Mouse (Mus musculus) MEL (cell line): ENCODE measurements around the gene Fgf22. TPM values are rescaled to one million over a fixed set of nuclear protein-coding genes. Genes with fewer than 3 reads are reported as not detected.

Experiments
- DNase-seq: peaks from one replicate; pipeline ENCODE4 v3.0.0; 2011; ENCODE audit warnings: low read depth, low spot score
- H3K27ac ChIP-seq: 2 replicates; pipeline ENCODE4 v1.5.1; 2012; ENCODE audit warnings: low read depth, mild to moderate bottlenecking, control low read depth, low read length, moderate library complexity; ENCODE audit not compliant: control insufficient read depth
- H3K27me3 ChIP-seq, 2 experiments: fragments of 150-350 bp in 1 of 2; sonication (generic) in 1 of 2; 2 replicates each; pipeline ENCODE4 v1.6.1; 2012; ENCODE audit warnings: low read length in 2 of 2, mild to moderate bottlenecking in 2 of 2, improper control_type of control experiment in 1 of 2, moderate library complexity in 1 of 2; ENCODE audit not compliant: insufficient read depth in 2 of 2, control insufficient read depth in 1 of 2
- H3K36me3 ChIP-seq, 2 experiments: 2 replicates each; pipeline ENCODE4 v1.6.1; 2012 to 2014; ENCODE audit warnings: low read length in 2 of 2, improper control_type of control experiment in 1 of 2, inconsistent platforms in 1 of 2, mild to moderate bottlenecking in 1 of 2; ENCODE audit not compliant: insufficient read depth in 2 of 2, control insufficient read depth in 1 of 2
- H3K4me1 ChIP-seq, 2 experiments: fragments of 150-350 bp in 1 of 2; sonication (generic) in 1 of 2; 2 replicates each; pipeline ENCODE4 v1.6.1; 2012; ENCODE audit warnings: low read length in 2 of 2, improper control_type of control experiment in 1 of 2, mild to moderate bottlenecking in 1 of 2; ENCODE audit not compliant: insufficient read depth in 2 of 2, control insufficient read depth in 1 of 2
- H3K4me3 ChIP-seq, 2 experiments: fragments of 150-350 bp in 1 of 2; sonication (generic) in 1 of 2; 2 replicates each; pipeline ENCODE4 v1.5.1; 2012; ENCODE audit warnings: low read depth in 2 of 2, low read length in 2 of 2, mild to moderate bottlenecking in 2 of 2, moderate library complexity in 2 of 2, control low read depth in 1 of 2, improper control_type of control experiment in 1 of 2; ENCODE audit not compliant: control insufficient read depth in 1 of 2, insufficient read depth in 1 of 2
- H3K79me2 ChIP-seq: 2 replicates; pipeline ENCODE4 v1.6.1; 2012; ENCODE audit warnings: mild to moderate bottlenecking, low read length, moderate library complexity; ENCODE audit not compliant: control insufficient read depth, poor library complexity, insufficient read depth
- H3K9ac ChIP-seq: 2 replicates; pipeline ENCODE4 v1.6.1; 2012; ENCODE audit warnings: low read depth, mild to moderate bottlenecking, control low read depth, low read length, moderate library complexity; ENCODE audit not compliant: control insufficient read depth, poor library complexity, severe bottlenecking
- H3K9me3 ChIP-seq: fragments of 150-350 bp; sonication (generic); replicated peaks from 2 replicates; pipeline ENCODE4 v1.6.1; 2012; ENCODE audit warnings: mild to moderate bottlenecking, low read length, improper control_type of control experiment, moderate library complexity; ENCODE audit not compliant: insufficient read depth
- CTCF ChIP-seq, 3 experiments: IDR thresholded peaks in 2 of 3; conservative IDR thresholded peaks in 1 of 3; 2 replicates each; pipeline ENCODE4 v1.5.1; 2011 to 2012; ENCODE audit warnings: low read length in 3 of 3, low read depth in 2 of 3, mild to moderate bottlenecking in 2 of 3, improper control_type of control experiment in 1 of 3, inconsistent platforms in 1 of 3, mixed read lengths in 1 of 3, moderate library complexity in 1 of 3; ENCODE audit not compliant: control insufficient read depth in 1 of 3, insufficient read depth in 1 of 3, poor library complexity in 1 of 3, severe bottlenecking in 1 of 3
- ELF1 ChIP-seq: IDR thresholded peaks from 2 replicates; pipeline ENCODE4 v1.6.1; 2014; ENCODE audit warnings: low read depth, mild to moderate bottlenecking, inconsistent platforms, low read length, improper control_type of control experiment, moderate library complexity
- EP300 ChIP-seq, 2 experiments: IDR thresholded peaks; 2 replicates each; pipeline ENCODE4 v1.6.1; 2011; ENCODE audit warnings: improper control_type of control experiment in 2 of 2, low read length in 2 of 2, low read depth in 1 of 2, mild to moderate bottlenecking in 1 of 2
- ETS1 ChIP-seq: IDR thresholded peaks from 2 replicates; pipeline ENCODE4 v1.6.1; 2012; ENCODE audit warnings: low read depth, mild to moderate bottlenecking, inconsistent platforms, low read length, improper control_type of control experiment, moderate library complexity
- GATA1 ChIP-seq: IDR thresholded peaks from 2 replicates; pipeline ENCODE4 v1.6.1; 2011; ENCODE audit warnings: low read depth, low read length, improper control_type of control experiment
- MAZ ChIP-seq: IDR thresholded peaks from 2 replicates; pipeline ENCODE4 v1.6.1; 2012; ENCODE audit warnings: low read depth, mild to moderate bottlenecking, inconsistent platforms, low read length, improper control_type of control experiment
- NELFE ChIP-seq: IDR thresholded peaks from 2 replicates; pipeline ENCODE4 v1.6.1; 2011; ENCODE audit warnings: low read depth, low read length, improper control_type of control experiment
- NRF1 ChIP-seq: IDR thresholded peaks from 2 replicates; pipeline ENCODE4 v1.6.1; 2014; ENCODE audit warnings: low read depth, mild to moderate bottlenecking, inconsistent platforms, low read length, improper control_type of control experiment, moderate library complexity; ENCODE audit not compliant: poor library complexity, insufficient read depth, severe bottlenecking
- POLR2AphosphoS2 ChIP-seq: IDR thresholded peaks from 2 replicates; pipeline ENCODE4 v1.6.1; 2011; ENCODE audit warnings: low read length, improper control_type of control experiment
- POLR2AphosphoS5 ChIP-seq: IDR thresholded peaks from 2 replicates; pipeline ENCODE4 v1.6.1; 2012; ENCODE audit warnings: low read depth, borderline replicate concordance, mild to moderate bottlenecking, inconsistent platforms, low read length, moderate library complexity, mixed read lengths
- SMC3 ChIP-seq: IDR thresholded peaks from 2 replicates; pipeline ENCODE4 v1.6.1; 2011; ENCODE audit warnings: low read depth, low read length, improper control_type of control experiment
- TAL1 ChIP-seq: IDR thresholded peaks from 2 replicates; pipeline ENCODE4 v1.6.1; 2012; ENCODE audit warnings: mild to moderate bottlenecking, inconsistent platforms, low read length, moderate library complexity, mixed read lengths
- TBP ChIP-seq: IDR thresholded peaks from 2 replicates; pipeline ENCODE4 v1.8.0; 2011; ENCODE audit warnings: low read depth, low read length, improper control_type of control experiment
- TCF12 ChIP-seq: IDR thresholded peaks from 2 replicates; pipeline ENCODE4 v1.6.1; 2014; ENCODE audit warnings: low read depth, mild to moderate bottlenecking, inconsistent platforms, low read length, improper control_type of control experiment, moderate library complexity
- UBTF ChIP-seq: IDR thresholded peaks from 2 replicates; pipeline ENCODE4 v1.6.1; 2012; ENCODE audit warnings: low read depth, mild to moderate bottlenecking, inconsistent platforms, low read length, improper control_type of control experiment, moderate library complexity, borderline replicate concordance; ENCODE audit not compliant: insufficient read depth
- ZC3H11A ChIP-seq: IDR thresholded peaks from 2 replicates; pipeline ENCODE4 v1.6.1; 2012; ENCODE audit warnings: low read depth, mild to moderate bottlenecking, inconsistent platforms, low read length, improper control_type of control experiment
- ZNF384 ChIP-seq: IDR thresholded peaks from 2 replicates; pipeline ENCODE4 v1.6.1; 2012; ENCODE audit warnings: low read depth, mild to moderate bottlenecking, inconsistent platforms, low read length, improper control_type of control experiment
- polyA plus RNA-seq, 2 experiments: library from polyadenylated mRNA; stranded (reverse) in 1 of 2; unstranded in 1 of 2; fragments of >175 nt in 1 of 2; fragments of >200 nt in 1 of 2; gene quantifications; 2 replicates each; pipeline versions ENCODE4 v1.2.1 to v1.2.4; 2012; ENCODE audit warnings: low replicate concordance in 2 of 2, low read depth in 1 of 2; ENCODE audit not compliant: insufficient read length in 2 of 2, insufficient read depth in 1 of 2, missing spikeins in 1 of 2
- total RNA-seq: library from RNA; depleted of rRNA; stranded (reverse); fragments of 300-350 nt; gene quantifications from 2 replicates; pipeline ENCODE4 v1.2.3, GENCODE M21; 2012

Fgf22 gene
- total and polyA plus RNA-seq, 3 experiments, result 0.15 to 0.33 TPM; not detected in 1

DNA sequence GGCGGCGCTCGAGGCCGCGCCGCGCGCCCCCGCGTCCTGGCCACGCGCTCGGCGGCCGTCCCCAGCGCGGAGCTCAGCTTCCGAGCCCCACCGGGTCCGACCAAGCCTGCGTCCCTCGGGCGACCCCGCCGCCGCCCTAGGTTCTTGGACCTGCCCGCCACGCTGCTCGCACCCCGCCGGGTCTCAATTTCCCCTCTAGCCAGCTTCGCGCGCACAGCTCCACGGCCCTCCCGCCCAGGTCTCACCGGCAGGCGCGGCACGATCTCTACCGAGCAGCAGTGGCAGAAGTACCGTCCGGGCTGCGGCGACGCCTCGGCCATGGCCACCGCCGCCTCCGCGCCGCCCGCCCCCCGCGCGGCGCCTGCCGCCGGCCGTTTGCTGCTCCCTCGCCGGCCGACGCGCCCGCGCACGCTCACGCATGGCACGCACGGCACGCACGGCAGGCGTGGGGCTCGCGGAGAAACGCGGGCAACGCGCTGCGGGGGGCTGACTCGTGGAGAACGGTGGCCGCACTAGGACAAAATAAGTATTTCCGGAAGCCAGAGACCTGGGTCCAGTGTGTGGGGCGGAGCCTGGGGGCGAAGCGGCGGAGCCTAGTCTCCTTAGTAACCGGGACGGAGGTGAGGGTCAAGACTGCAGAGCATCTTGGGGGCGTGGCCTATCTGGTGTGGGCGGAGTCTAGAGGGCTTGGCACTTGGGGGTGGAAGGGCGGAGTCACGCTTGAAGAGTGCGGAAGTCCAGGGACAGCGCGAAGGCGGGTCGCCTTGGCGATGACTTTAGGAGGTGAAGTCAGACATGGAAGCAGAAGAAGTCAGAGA is 11.8 kb downstream of the Fgf22 start, which contains the start of gene Rnf126 (continued):
- TF ChIP-seq TBP (peak; percentile 29; the same call in 1 of the 2 replicates), GATA1 (no peak), POLR2AphosphoS5 (no peak), UBTF (no peak), ELF1 (peak; percentile 96), EP300 (IDR thresholded peaks at IDR 0.05; ENCODE audit: low read depth in 1 of 2, low read length in 2 of 2) (no peak), CTCF (IDR thresholded peaks at IDR 0.05 in 2 of 3, conservative IDR thresholded peaks at IDR 0.05 in 1 of 3; ENCODE audit: control insufficient read depth in 1 of 3, insufficient read depth in 1 of 3, low read depth in 2 of 3, low read length in 3 of 3, poor library complexity in 1 of 3, severe bottlenecking in 1 of 3) (no peak), ZNF384 (no peak), ZC3H11A (no peak), TCF12 (peak; percentile 35; the same call in 1 of the 2 replicates), SMC3 (no peak), TAL1 (no peak)

DNA sequence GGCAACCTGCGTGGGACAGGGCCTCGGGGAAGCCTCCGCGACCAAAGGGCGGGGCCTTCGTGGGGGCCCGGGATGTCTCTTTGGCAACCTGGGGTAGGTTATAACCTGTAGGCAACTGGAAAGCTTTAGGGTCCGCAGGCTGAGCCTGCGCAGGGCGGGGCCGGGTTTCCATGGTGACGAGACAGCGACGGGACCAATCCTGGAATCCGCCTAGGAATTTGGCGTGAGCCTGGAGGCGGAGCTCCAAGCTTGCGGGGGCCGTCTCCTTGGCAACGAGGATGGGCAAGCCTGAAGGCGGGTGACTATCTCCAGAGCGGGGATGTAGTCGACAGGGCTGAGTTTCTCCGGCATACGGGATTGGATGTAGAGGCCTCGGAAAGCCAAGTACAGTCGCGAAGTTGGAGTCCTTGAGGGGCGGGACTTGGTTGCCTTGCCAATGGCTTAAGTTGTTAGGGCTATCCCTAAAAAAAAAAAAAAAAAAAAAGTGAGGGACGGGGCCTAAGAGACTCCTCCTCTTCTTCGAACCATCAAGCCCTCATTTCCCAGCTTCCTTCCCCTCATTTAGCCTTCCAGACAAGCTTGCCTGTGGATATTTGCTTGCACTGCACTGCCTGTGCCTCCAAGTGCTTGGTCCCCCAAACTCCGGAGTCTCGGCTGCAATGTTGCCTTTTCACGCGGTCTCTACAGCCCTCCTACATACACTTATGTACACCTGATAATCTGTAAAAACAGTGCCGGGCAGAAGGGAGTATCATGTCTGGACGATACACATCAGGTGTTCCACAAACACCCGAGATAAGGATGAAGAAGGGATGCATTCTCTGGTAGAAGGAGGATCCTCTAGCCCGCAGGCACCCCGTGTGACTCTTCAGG is 12.7 kb downstream of the Fgf22 start:
- DNase-seq, result peak; percentile 91
- Histone ChIP-seq H3K36me3 (peaks cover 0 to 13% of the 10 kb centered on the region in 2 experiments; a peak in 2 of 4 replicates), H3K79me2 (peaks cover 43% of the 10 kb centered on the region), H3K27me3 (no peaks in the 10 kb centered on the region), H3K9ac (peak overlapping the region; percentile 75), H3K4me1 (peaks cover 0 to 19% of the 10 kb centered on the region in 2 experiments; a peak in 3 of 4 replicates)
- TF ChIP-seq TBP (no peak), MAZ (0 out of 2 replicates have a peak, but pooled peaks have one; percentile 19), POLR2AphosphoS5 (no peak), POLR2AphosphoS2 (no peak), ZNF384 (peak; percentile 80), ETS1 (0 out of 2 replicates have a peak, but pooled peaks have one; percentile 8), NRF1 (peak; percentile 65), UBTF (no peak), CTCF (IDR thresholded peaks at IDR 0.05 in 2 of 3, conservative IDR thresholded peaks at IDR 0.05 in 1 of 3; ENCODE audit: control insufficient read depth in 1 of 3, insufficient read depth in 1 of 3, low read depth in 2 of 3, low read length in 3 of 3, poor library complexity in 1 of 3, severe bottlenecking in 1 of 3) (no peak), NELFE (peak; percentile 19; the same call in 1 of the 2 replicates)
- TF ChIP-seq, all 39 proteins: peak for 5
- Histone ChIP-seq H3K9me3 (no peaks in the 10 kb centered on the region), H3K4me3 (peak overlapping the region; percentile 66 to 99), H3K27ac (peak overlapping the region; percentile 72)
